Mouse (Mus musculus) CD4-positive, CD25-positive, alpha-beta regulatory T cell (primary cell): ENCODE data around the gene Crnkl1. TPM values are rescaled to one million over a fixed set of nuclear protein-coding genes. Genes with fewer than 3 reads are reported as not detected.

Source experiments
- polyA plus RNA-seq: library from polyadenylated mRNA; unstranded; fragments of 100-300 nt; shearing (Covaris generic); gene quantifications from one replicate; pipeline ENCODE4 v1.2.1, GENCODE M21; 2017

Gene Crnkl1
- polyA plus RNA-seq = 51.5 TPM

DNA sequence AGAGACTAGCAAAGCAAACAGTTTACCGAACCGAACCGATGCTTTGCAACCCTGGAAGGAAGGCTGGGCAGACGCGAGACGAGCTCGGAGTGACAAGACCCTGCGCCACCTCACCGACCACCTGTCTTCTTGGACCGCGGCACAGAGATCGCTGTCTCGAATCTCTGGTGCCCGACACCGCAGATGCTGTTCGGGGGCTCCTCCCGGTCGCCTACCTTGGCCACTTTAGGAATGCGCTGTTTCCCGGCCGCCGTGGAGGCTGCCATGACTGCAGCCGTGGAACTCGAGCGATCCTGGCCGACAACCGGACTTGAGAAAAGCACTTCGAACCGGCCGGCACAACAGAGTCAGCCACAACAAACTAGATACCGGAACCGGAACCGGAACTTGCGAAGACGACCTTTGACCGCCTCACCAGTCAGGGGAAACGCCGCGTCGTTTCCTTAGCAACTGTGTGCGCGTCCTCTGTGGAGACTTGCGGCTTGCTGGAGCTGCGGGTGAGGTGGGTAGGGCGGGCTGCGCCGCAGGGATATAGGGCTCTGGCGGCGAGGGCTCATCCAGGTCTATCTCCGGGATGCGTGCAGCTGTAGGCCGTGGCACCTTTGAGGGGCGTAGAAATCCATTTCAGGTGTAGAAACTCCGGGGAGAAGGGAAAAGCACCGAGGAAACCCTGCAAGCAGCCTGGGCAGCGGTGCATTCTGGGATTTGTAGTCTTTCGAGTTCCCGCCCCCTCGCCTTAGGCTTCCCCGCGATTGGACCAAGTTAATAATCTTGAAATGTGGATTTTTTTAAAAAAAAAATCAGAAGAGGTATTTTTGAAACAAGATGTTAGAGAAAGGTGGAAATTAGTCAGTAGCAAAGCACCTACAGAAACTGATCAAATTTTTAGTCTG is at the start of gene Crnkl1, which contains the start of gene Cfap61:
Gene Crnkl1 (minus strand): TSS at position 676 of the 893 bp plus-strand sequence.
Gene Cfap61 (plus strand): TSS at position 446 of the 893 bp plus-strand sequence.

DNA sequence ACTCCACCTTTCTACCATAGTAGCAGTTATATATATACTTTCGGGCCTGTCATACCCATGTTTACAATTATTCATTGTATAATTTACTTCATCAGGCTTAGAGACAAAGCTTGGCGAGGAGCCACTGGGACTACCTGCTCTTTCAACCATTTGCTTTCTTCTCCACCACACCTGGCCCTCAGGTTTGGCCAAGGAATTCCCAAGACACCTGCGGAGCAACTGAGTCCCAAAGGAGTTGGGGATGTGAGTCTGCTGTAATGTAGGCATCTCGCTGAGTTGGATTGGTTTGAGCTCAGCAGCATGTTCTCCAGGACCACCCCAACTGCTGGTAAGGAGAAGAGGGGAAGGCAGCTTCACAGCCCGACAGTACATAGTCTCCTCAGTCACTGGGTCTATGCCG is 33.0 kb downstream of the Crnkl1 start, which contains the start of gene Naa20:
Gene Naa20 (plus strand): TSS at position 239 of the 400 bp plus-strand sequence.

Other genes with a start within 250 kb of the Crnkl1 start
- gene Naa20, start 32.9 kb downstream of the Crnkl1 start, polyA plus RNA-seq = 105 TPM
- gene Cfap61, start 230 bp downstream of the Crnkl1 start, polyA plus RNA-seq = 0.14 TPM